Mouse (Mus musculus) heart, adult 2 months (tissue): ENCODE data around the gene Hist1h4m.

Source experiments
- CTCF ChIP-seq: fragments of 200-600 bp; IDR thresholded peaks from 2 replicates; pipeline ENCODE4 v1.8.1; 2022; ENCODE audit warnings: antibody characterized with exemption, mild to moderate bottlenecking, moderate library complexity
- EP300 ChIP-seq: fragments of 200-500 bp; IDR thresholded peaks from 2 replicates; pipeline ENCODE4 v1.6.1; 2011; ENCODE audit warnings: low read depth, low read length, control low read depth; ENCODE audit not compliant: insufficient read depth

DNA sequence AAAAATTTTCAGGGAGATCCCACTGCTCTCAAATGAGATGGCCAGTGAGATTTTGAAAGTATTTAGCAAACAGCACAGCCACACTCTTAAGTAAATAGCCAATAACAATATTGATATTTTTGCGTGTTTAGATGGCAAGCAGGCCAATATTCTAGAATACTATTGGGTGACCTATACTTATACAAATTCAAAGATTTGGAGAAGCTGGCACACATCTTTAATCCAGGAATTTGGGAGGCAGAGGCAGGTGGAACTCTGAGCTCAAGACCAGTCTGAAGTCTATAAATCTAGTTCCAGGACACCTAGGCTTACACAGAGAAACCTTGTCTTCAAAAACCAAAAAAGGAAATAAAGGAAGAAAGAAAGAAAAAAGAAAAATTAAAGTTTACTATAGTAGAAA lies 29.9 kb upstream of the Hist1h4m start:
- TF ChIP-seq CTCF (no peak), EP300 (no peak)
